In the genomic region with DNA sequence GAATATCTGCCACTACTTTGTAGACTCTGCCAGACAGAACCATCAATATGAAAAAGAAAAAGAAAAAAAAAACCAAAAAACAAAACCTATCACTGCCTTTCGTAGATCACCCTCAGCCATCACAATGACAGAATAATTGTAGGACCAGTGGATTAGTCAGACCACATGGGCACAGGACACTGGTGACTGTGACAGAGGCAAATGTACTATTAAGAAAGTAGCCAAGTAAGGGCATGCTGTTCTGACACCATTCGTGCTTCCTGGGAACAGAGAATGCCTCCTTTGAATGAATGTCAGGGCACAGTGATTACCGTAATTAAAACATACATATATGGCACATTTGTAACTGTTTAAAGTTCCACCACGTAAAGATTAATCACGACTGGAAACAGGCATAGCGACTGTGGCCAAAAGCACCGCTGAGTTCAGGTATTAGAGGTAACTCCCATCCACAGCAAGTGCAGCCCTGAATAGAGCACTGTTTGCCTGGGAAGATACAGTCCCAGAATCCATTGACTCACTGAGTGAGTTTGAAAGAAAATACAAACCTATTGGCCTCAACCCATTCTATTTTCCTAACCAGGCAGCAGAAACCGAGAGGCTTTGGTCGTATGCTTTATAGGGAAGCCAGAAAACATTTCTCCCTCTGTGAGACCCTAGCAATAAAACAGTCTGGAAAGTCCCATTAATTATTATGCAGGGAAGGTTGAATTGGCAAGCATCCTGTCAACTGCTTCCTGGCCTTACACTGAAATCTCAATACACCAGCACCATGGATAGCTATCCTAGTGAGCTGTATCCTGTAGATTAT, we compare ENCODE assay signal across 17 mouse cellular contexts.
DNase-seq lines count a peak whose midpoint lies in the region; ATAC-seq lines count a peak whose summit lies in the region.
"Had no signal": no experiment of that assay in that cellular context is flagged by ENCODE, and none has a peak within 500 bp of the region (broad histone marks: within the 10 kb centered on the region; RNA-seq: fewer than 3 reads in every experiment).

No protein-coding gene starts in this region.

- no peak overlapping the region for H3K4me3 ChIP-seq in kidney, embryonic 14.5 days (ENCODE audit: low read length)
- no peak overlapping the region for H3K4me3 ChIP-seq in midbrain, embryonic 15.5 days
- H3K4me3 ChIP-seq in midbrain, embryonic 10.5 days: no peak overlapping the region
- no peak overlapping the region for H3K4me3 ChIP-seq in neural tube, embryonic 13.5 days
- H3K4me3 ChIP-seq: embryonic facial prominence, embryonic 12.5 days; lung, embryonic 15.5 days had no signal

- 53% methylated on average over 9 of the region's 9 CpGs for WGBS in kidney, embryonic 14.5 days
- 60% methylated on average over 9 of the region's 9 CpGs for WGBS in midbrain, embryonic 15.5 days
- 76% methylated on average over 9 of the region's 9 CpGs for WGBS in midbrain, embryonic 10.5 days
- 43% methylated on average over 9 of the region's 9 CpGs for WGBS in neural tube, embryonic 13.5 days

- no peaks in the 10 kb centered on the region for H3K36me3 ChIP-seq in kidney, embryonic 14.5 days (ENCODE audit: control insufficient read depth, insufficient read depth, low read length)
- H3K36me3 ChIP-seq in midbrain, embryonic 15.5 days (replicated peaks): no peaks in the 10 kb centered on the region
- H3K36me3 ChIP-seq in midbrain, embryonic 10.5 days: no peaks in the 10 kb centered on the region
- H3K36me3 ChIP-seq in neural tube, embryonic 13.5 days: no peaks in the 10 kb centered on the region
- H3K36me3 ChIP-seq: embryonic facial prominence, embryonic 12.5 days; lung, embryonic 15.5 days had no signal

- peak; percentile 89; the same call in 1 of the 2 replicates for ATAC-seq in kidney, embryonic 14.5 days (ENCODE audit: low FRiP score, low TSS enrichment)
- ATAC-seq in midbrain, embryonic 15.5 days (replicated peaks): 0 out of 2 replicates have a peak, but pooled peaks have one; percentile 33
- ATAC-seq in neural tube, embryonic 13.5 days (ENCODE audit: low read depth): peak; percentile 78
- ATAC-seq: intestine, embryonic 16.5 days had no signal

- no peaks in the 10 kb centered on the region for H3K4me1 ChIP-seq in kidney, embryonic 14.5 days (ENCODE audit: control insufficient read depth, insufficient read depth, low read length)
- H3K4me1 ChIP-seq in midbrain, embryonic 15.5 days: no peaks in the 10 kb centered on the region
- H3K4me1 ChIP-seq in midbrain, embryonic 10.5 days: 0 out of 2 replicates have a peak, but pooled peaks cover 5% of the 10 kb centered on the region
- H3K4me1 ChIP-seq in neural tube, embryonic 13.5 days (replicated peaks): no peaks in the 10 kb centered on the region; the same call in 1 of the 2 replicates
- H3K4me1 ChIP-seq: embryonic facial prominence, embryonic 12.5 days; lung, embryonic 15.5 days had no signal

- DNase-seq in embryo, embryonic 11.5 days (ENCODE audit: low read depth, low spot score): peak; percentile 2
- DNase-seq in embryo, embryonic 10 days (ENCODE audit: low spot score): no peak
- DNase-seq in kidney, adult 8-10 months: no peak
- DNase-seq in midbrain, embryonic 10.5 days (ENCODE audit: low spot score): no peak
- no peak for DNase-seq in layer of hippocampus, postnatal 10 days (ENCODE audit: low spot score in 2 of 2)
- DNase-seq: adrenal gland, postnatal 14 days; cerebellum, postnatal 10 days; gastrocnemius, postnatal 25 days; heart, postnatal 10 days had no signal

- no peak overlapping the region for H3K27ac ChIP-seq in kidney, embryonic 14.5 days (ENCODE audit: low read depth, low read length)
- no peak overlapping the region for H3K27ac ChIP-seq in midbrain, embryonic 15.5 days
- H3K27ac ChIP-seq in midbrain, embryonic 10.5 days (replicated peaks): no peak overlapping the region
- peak overlapping the region; percentile 28; the same call in 1 of the 2 replicates for H3K27ac ChIP-seq in neural tube, embryonic 13.5 days (replicated peaks)
- H3K27ac ChIP-seq: embryonic facial prominence, embryonic 12.5 days; lung, embryonic 15.5 days had no signal

- H3K4me2 ChIP-seq in kidney, embryonic 14.5 days (replicated peaks; ENCODE audit: low read depth, low read length): no peak overlapping the region
- H3K4me2 ChIP-seq in midbrain, embryonic 15.5 days: no peak overlapping the region
- H3K4me2 ChIP-seq in neural tube, embryonic 13.5 days: no peak overlapping the region
- H3K4me2 ChIP-seq: embryonic facial prominence, embryonic 12.5 days; liver, embryonic 11.5 days; lung, embryonic 15.5 days had no signal

- H3K27me3 ChIP-seq in kidney, embryonic 14.5 days (ENCODE audit: control insufficient read depth, insufficient read depth, low read length): no peaks in the 10 kb centered on the region
- H3K27me3 ChIP-seq in midbrain, embryonic 15.5 days (replicated peaks): no peaks in the 10 kb centered on the region
- peaks cover 28% of the 10 kb centered on the region for H3K27me3 ChIP-seq in midbrain, embryonic 10.5 days (ENCODE audit: low read depth, poor library complexity, severe bottlenecking)
- H3K27me3 ChIP-seq in neural tube, embryonic 13.5 days: no peaks in the 10 kb centered on the region
- H3K27me3 ChIP-seq: CH12.LX; embryonic facial prominence, embryonic 12.5 days; lung, embryonic 15.5 days had no signal

- no peak overlapping the region for H3K9ac ChIP-seq in kidney, embryonic 14.5 days (ENCODE audit: low read depth, low read length)
- no peak overlapping the region for H3K9ac ChIP-seq in midbrain, embryonic 15.5 days
- H3K9ac ChIP-seq in neural tube, embryonic 13.5 days: no peak overlapping the region
- H3K9ac ChIP-seq: embryonic facial prominence, embryonic 12.5 days; lung, embryonic 15.5 days had no signal

- no peaks in the 10 kb centered on the region for H3K9me3 ChIP-seq in kidney, embryonic 14.5 days (ENCODE audit: control insufficient read depth, low read length)
- H3K9me3 ChIP-seq in midbrain, embryonic 15.5 days: no peaks in the 10 kb centered on the region
- no peaks in the 10 kb centered on the region for H3K9me3 ChIP-seq in midbrain, embryonic 10.5 days (replicated peaks)
- H3K9me3 ChIP-seq in neural tube, embryonic 13.5 days: no peaks in the 10 kb centered on the region
- H3K9me3 ChIP-seq: embryonic facial prominence, embryonic 12.5 days; lung, embryonic 15.5 days had no signal

Comparison
In these comparisons a context has a peak if more than half of its experiments do, and no peak if none do; other contexts are left out.
1. ATAC-seq: peak in every context shown above with its lines; median percentile 89 in kidney, embryonic 14.5 days; 78 in neural tube, embryonic 13.5 days; 33 in midbrain, embryonic 15.5 days.